Mouse (Mus musculus) CD8-positive naive resting alpha-beta T cell, adult 2 months (primary cell): ENCODE measurements around the gene Cdc25b.

Experiments used
- DNase-seq, 2 experiments: peaks; one replicate each; pipeline ENCODE4 v3.0.0; 2022; ENCODE audit warnings: low read depth in 2 of 2, low spot score in 2 of 2

Gene Cdc25b

DNA sequence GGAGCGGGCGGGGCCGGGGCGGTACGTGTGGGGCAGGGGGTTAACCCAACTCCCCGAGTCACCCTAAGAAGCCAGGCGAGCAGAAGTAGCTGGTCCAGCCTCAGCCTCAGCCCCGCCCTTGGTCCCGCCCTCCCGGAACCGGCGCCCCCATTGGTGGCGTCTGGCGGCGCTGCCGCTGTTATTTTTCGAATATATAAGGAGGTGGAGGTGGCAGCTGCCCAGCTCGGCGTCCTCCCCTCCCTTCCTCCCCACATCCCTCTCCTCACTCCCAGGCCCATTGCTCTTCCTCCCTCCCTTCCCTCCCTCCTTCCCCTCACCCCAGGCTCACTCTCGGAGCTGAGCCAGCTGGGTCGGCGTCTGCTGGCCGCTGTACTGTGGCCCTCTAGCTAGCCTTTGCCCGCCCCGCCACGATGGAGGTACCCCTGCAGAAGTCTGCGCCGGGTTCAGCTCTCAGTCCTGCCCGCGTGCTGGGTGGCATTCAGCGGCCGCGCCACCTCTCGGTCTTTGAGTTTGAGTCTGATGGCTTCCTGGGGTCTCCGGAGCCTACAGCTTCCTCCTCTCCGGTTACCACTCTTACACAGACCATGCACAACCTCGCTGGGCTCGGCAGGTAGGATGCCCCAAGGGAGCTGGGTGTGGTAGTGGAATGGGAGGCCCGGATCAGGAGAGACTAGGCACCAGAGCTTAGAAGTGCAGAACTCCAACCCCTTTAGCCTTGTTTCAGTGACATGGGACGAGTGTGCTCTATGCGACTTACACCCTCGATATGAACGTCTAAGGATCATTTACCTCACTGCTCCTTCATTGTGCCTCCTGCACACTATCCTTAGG, at the start of gene Cdc25b, which contains the start of gene Spef1:
Cdc25b (plus strand) TSS at position 179 of the 831 bp plus-strand sequence.
Spef1 (minus strand) TSS at position 512 of the 831 bp plus-strand sequence.
- DNase-seq, result peak; percentile 67 to 82

DNA sequence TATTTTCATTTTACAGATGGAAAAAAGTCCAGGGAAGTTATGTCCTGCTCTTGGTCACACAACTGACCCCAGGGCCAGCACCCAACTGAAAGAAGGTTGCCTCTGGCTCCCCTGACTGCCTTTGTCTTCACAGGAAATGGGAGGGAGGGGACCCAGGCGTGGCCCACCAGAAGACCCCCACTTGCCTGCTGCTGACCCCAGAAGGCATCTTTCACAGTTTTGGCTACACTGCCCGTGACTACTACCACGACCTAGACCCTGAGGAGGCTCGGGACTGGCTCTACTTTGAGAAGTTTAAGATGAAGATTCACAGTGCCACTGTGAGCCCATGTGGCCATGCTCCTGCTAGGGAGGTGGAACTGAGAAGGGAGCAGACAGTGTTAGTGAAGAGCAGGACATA, 48.5 kb upstream of the Cdc25b start:
- no peak for DNase-seq

DNA sequence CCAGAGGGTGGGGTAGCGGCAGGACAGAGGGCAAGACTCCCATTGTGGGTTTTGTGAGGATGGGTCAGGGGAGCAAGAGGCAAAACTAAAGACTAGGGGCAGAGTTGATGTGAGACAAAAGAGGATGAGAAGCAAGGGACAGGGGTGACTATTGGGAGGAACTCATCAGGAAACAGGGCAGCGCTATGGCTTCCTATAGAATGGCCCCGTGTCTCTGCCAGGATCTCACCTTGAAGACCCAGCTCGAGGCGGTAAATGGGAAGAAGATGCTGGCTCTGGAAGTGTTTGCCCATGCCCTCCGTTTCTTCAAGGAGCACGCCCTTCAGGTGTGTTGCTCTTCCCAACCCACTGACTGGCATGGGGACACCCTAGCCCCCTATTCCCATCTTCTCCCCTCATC, 48.0 kb upstream of the Cdc25b start:
- no peak for DNase-seq

DNA sequence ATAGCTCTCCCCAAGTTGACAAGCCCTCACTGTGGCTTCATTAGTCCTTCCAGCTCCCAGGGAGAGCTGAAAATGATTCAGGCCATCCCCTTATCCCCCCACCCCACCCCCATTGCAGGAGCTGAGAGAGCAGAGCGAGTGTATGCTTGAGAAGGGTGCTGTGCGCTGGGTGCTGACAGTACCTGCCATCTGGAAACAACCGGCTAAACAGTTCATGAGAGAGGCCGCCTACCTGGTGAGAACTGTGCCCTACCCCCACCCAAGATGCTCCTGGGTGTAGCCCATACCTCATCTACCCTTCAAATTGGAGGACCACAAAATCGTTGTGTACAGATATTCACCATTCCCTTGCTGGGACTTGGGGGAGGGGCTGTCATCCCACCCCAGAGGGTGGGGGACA, 47.5 kb upstream of the Cdc25b start:
- no peak for DNase-seq

DNA sequence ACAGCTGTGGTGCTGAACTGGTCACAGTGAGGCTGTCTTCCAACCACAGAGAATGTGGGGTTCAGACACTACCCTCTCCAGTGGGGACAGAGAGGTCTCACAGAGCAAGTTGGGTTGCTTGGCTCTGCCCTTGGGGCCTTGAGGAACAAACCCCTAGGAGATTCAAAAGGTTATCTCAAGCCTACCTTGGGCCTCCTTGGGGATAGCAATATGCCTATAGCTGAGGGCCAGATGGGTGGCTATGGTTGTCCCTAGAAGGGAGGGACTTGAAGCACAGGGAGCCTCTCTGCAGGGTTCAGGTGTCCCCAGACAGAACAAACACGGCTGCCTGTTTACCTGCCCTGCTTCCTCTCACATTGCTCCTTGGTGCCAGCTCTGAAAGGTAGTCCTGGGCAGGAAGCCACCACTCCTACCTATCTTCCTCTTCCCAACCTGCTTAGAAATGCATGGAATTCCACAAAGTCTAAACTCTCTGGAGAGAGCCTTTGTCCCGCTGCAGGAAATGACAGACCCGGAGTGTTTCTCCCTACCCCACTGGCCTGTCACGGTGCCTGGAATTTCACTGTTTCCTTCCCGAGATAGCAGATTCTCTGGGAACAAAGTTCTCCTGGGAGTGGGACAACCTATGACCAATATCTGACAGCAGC, 46.7 kb upstream of the Cdc25b start:
- no peak for DNase-seq

DNA sequence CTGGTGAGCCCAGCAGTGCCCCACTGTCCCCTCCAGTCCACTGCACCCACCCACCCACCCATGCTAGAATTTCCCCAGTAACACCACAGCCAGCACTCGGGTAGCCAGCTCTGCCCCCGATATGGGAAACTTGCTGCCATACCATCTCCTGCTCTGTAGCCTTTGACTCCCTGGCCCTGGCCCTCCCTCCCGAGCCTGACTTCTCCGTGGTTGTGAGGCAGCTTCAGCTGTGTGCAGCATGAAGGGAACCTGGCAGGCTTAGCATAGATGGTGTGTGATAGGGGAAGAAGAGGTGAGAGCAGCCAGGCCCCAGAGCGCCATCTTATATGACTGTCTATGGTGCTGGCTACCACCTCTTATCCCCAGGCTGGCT, 46.2 kb upstream of the Cdc25b start:
- no peak for DNase-seq

DNA sequence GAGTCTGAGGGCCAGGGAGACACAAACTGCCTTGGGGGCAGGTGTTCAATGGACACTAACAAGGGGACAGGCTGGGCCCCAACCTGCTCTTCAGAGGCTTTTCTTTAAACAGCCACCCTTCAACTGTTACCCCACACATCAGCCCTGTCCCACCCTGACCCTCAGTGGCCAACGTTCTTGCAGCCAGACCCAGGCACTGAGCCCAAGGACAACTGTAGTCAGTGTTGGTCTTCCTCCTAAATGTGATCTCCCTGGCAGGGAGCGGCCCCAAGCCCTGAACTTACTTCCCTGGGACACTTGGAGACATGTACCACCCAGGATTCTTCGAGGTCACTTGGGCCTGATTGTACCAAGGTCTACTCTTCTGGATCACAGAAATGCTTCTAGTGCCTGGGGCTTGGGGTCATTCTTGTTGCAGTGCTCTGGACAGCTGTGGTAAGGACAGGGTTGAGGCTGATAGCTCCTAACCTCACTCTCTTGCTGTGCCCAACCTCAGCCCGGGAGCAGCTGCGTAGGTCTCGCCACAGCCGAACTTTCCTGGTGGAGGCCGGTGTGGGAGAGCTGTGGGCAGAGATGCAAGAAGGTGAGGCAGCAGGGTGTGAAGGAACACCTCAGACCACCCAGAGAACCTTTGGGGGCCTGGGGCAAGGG, 45.3 kb upstream of the Cdc25b start:
- DNase-seq, result no peak

DNA sequence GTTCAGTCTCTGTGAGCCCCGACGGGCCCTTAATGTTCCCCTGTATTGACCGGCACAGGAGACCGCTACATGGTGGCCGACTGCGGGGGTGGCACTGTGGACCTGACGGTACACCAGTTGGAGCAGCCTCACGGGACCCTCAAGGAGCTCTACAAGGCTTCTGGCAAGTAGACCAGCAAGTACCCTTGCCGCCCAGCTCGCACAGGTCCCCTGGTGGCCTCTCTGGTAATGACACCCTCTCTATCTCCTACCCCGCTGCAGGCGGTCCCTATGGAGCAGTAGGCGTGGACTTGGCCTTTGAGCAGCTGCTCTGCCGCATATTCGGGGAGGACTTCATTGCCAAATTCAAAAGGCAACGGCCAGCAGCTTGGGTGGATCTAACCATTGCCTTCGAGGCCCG, 44.2 kb upstream of the Cdc25b start:
- DNase-seq, result peak; percentile 29 to 49

DNA sequence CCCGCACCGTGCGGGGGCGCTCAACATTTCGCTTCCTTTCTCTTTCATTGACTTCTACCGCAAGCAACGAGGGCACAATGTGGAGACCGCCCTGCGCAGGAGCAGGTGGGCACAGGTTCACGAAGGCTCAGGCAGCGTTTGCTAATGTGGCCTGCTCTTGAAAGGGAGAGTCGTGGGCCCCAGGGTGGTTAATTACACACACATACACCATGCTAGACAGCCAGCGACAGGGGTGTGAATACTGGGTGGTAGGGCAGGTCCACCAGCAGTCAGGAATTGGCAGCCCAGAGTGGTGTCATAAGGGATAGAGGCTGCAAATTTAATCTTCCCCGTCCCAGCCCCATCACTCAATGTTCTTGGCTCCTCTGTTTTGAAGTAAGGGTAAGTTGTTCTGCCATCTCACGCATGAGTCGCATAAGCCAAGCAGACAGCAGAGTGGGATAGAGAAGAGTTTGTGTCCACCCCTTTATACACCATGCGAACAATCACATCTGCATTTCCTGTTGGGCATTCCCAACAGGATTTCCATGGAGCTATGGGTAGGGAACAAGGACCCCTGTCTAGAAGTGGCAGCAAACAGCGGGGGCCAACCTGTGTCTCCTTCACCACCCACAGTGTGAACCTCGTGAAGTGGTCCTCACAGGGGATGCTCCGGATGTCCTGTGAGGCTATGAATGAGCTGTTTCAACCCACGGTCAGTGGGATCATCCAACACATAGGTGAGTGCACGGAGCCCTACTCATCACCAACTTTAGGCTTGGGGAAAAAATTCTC, 43.6 kb upstream of the Cdc25b start:
- DNase-seq, result no peak

DNA sequence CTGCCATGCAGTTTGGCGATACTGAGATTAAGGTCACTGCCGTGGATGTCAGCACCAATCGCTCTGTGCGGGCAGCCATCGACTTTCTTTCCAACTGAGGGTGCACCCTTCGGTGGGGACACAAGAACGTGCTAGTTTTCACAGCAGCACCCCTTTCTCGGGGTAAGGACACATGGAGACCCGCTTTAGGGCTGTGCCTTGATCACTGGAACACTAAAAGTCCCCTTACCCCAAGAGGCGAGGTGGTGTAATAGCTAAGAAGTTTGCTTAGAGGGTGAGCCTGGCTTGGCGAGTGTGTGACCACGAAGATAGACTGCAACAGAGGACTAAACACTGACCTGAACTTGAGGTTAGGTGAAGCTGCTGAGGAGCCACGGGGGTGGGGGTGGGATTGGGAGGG, 41.6 kb upstream of the Cdc25b start:
- DNase-seq, result no peak

DNA sequence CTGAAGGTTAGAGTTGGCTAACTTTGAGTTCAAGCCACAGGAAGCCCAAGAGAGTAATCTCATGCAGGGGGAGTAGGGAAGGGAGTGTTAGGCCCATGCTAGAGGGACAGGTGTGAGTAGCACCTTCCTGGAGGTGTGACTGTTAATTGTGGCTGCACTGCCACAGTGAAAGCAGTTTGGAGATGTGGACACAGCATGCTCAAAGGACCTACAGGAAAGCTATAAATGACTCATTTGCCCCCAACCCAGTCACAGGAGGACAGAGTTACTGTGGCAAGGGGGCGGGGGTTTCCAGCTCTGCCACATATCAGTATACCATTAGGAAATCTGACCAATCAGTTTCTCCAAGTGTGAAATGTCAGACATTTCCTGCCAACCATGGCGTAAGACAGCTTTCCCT, 41.2 kb upstream of the Cdc25b start:
- no peak for DNase-seq

DNA sequence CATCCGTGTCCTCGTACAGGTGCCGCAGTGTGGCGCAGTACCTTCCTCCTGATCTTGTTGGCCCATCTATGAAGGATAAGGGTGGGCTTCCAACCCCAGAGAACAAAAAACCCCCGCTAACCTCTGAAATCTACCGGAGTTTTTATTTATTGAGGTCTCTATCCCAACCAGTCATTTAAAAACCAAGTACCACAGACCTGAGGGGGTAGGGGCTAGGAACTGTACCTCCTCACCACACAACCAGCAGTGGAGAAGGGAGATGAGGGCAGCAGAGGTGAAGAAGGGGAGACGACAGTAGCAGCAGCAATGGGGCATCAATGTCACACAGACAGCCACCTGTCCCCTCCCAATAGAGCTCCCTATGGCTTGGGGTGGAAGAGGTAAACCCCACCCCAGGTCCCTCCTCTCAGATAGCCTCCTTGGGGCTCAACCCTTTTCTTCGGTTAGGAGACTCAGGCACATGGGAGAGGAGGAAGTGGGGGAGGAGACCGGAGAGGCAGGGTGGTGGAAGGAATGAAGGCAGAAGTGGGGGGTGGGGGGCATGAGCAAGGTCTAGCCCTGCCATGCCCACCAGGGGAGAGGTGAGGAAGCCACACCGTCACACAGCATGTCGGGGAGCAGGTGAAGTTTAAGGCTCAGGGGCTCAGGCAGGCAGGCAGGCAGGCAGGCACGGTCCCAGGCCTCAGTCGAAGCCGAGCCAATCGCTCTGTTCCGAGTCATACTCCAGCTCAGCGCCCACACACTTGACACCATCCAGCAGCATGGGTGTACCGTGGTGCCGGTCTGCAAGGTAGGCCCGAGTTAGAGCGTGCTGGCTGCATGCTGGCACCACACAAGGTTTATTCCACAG, 40.3 kb upstream of the Cdc25b start:
- DNase-seq, result no peak

DNA sequence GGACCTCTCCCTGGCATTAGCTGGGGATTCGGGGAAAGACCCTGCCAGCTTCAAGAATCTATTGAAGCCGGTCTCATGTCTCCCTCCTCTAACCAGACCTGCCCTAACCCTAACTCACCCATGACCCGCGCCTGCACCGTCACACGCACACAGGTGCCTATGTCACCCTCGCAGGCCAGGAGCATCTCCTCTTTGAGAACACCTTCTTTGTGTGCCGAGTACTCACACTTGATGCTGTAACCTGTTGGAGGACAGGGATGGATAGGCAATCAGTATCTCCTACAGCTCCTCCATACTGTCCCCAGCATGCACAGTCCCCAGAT, 39.7 kb upstream of the Cdc25b start:
- DNase-seq, result no peak

DNA sequence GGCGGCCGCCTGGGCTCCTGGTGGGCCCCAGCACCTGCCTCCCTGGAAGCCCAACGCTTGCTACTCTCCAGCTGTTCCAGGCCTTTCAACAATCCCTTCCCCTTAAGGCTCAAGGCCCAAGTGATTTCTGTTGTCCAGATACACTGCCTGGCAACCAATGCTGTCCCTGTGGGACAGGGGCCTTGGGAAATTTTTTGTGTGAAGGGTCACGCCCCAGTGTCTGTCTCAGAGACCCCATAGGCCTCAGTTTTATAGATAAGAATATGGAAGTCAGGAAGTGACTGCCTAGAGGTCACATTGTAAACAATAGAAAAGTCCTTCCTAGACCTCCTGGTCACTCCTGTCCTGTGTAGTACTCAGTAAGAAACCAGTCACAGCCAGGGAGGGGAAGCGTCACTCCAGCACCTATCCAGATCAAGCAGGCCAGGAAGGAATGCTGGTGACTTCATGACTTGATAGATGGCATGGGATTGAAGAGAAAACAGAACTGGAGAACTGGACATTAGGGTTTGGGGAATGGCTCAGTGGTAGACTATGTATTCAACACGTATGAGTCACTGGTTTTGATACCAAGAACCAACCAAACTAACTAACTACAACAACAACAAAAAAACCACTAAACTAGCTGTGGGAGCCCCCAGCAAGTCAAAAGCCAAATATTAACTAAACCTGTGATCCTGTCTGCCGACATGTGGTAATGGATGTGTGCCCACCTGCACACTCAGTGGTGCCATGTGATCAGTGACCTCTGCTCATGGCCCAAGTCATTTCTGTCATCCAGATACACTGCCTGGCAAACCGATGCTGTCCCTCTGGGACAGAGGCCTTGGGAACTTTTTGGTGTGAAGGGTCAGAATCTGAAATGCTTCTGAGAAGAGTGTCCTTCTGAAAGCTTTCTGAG, 38.1 kb upstream of the Cdc25b start:
- no peak for DNase-seq

DNA sequence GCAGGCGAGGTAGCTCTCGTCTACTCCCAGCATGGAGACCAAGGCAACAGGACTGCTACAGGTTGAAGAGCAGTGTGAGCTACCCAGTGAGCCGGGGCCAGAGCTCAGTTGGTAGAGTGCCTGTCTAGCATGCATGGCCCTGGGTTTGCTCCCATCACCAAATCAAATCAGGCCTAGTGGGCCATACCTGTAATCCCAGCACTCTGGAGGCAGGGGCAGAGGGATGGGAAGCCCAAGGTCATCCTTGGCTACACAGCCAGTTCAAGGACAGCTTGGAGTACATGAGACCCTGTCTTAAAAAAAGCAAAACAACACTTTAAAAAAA, 37.5 kb upstream of the Cdc25b start:
- no peak for DNase-seq

DNA sequence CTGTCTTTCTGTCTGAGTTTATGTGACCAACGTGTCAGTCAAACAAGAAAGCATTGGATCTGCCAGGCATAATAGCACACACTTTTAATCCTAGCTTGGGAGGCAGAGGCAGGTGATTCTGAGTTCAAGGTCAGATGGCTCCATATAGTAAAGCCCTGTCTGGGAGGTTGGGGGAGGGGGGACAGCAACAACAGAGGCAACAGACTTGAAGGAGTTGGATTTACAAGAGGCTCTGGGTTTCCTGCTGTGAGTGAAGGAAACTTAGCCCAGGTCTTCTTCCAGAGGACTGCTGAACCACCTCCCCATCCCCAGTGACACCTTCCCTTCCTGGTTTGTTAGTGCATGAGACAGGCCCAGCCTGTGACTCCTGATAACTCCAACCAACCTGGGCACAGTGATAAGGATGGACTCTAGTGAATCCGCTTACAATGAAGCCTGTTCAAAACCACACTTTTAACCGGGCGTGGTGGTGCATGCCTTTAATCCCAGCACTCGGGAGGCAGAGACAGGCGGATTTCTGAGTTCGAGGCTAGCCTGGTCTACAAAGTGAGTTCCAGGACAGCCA, 34.5 kb upstream of the Cdc25b start:
- DNase-seq, result no peak

DNA sequence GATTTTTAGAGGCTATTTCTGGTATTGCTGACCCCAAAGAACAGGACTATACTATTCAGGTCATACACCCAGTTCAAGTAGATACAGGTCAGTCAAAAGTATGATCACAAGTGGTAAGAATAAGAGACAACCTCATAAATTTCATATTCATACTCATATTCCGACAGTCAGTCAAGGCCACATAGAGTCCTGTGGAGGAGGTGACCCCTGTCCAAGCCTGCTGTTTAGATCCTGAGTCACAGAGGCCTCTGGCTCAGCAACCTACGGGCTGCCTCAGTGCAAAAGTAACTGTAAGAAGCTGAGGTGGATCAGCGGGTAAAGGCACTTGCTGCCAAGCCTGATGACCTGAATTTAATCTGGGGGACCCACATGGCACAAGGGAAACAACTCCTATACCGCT, 32.7 kb upstream of the Cdc25b start:
- DNase-seq, result no peak

DNA sequence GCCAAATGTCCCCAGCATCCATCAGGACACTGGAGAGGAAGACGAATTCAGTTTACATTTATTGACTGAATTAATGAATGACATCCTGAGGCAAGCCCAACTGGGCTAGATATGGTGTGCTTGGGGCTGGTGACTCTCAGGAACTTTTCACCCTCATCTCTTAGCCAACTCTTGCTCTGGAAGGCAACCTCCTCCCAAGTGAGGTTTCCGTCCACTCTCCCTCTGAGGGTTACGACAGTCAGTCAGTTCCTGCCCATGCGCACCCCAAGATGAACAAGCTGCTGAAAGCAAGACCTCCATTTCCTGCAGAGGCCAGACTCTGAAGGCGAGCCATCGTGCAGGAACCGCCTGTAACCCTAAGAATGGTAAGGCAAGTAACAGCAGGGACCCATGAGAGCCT, 29.8 kb upstream of the Cdc25b start:
- DNase-seq, result no peak

DNA sequence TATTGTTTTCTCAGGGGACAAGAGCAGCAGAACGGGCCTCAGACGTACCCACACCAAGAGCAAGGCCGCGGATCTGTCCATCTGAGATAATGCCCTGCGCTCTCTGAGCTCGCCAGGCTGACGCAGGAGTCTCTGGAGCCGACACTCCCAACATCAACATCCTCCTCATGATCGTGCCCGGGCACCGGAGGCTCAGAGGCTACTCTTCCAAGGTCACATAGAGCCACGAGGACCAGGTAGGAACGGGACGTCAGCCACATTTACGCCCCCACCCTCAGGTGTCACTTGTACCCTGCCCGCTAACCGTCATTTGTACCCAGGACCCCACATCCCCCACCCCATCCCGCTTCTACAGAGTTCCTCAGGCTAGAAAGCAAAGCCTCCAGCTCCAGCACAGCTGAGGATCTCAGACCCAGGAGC, 27.2 kb upstream of the Cdc25b start:
- DNase-seq, result no peak
